Mouse (Mus musculus) spleen, embryonic (tissue): Measurements from ENCODE around the gene Pdlim5.
"Not testable (repeated sequence)": the region's sequence is repeated elsewhere in the genome, so short reads cannot be mapped to it uniquely, and the experiment has no call there.

ENCODE experiments used
- CTCF ChIA-PET: fragments of 350-600 bp; sonication (Branson Sonifier 250); formaldehyde crosslinking; loops from one replicate; lab custom pipeline; 2022; lab: Charles Lee

Pdlim5 gene

DNA sequence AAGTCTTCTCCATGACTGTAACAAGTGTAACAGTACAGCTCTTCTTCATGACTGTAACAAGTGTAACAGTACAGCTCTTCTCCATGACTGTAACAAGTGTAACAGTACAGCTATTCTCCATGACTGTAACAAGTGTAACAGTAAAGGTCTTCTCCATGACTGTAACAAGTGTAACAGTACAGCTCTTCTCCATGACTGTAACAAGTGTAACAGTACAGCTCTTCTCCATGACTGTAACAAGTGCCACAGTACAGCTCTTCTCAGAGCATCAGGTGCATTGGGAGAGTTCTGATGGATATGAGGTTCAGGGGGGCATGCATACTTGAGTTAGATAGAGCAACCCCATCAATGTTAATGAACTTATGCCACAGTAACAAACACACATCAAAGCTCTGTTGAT is 203.9 kb downstream of the Pdlim5 start:
- CTCF ChIA-PET: not testable (repeated sequence)
